Mouse (Mus musculus) midbrain, embryonic 16.5 days (tissue): Measurements from ENCODE around the gene Arhgap44. TPM values are rescaled to one million over a fixed set of nuclear protein-coding genes. Genes with fewer than 3 reads are reported as not detected.

Experiments used
- ATAC-seq: fragments of 200-750 bp; cut with Nextera tagmentation; 2 replicates; pipeline ENCODE4 v1.8.0; 2017; ENCODE audit warnings: moderate TSS enrichment
- H3K27ac ChIP-seq: fragments of 300-500 bp; sonication (generic); 2 replicates; pipeline ENCODE4 v1.5.1; 2014; ENCODE audit warnings: mild to moderate bottlenecking, low read length, mixed read lengths
- H3K27me3 ChIP-seq: fragments of 300-500 bp; sonication (generic); 2 replicates; pipeline ENCODE4 v1.6.1; 2014; ENCODE audit warnings: low read depth, low read length, mixed read lengths; ENCODE audit not compliant: control insufficient read depth, insufficient read depth
- H3K36me3 ChIP-seq: fragments of 300-500 bp; sonication (generic); 2 replicates; pipeline ENCODE4 v1.6.1; 2014; ENCODE audit warnings: mild to moderate bottlenecking, low read length, moderate library complexity, mixed read lengths; ENCODE audit not compliant: control insufficient read depth, insufficient read depth
- H3K4me1 ChIP-seq: fragments of 300-500 bp; sonication (generic); 2 replicates; pipeline ENCODE4 v1.6.1; 2014; ENCODE audit warnings: mild to moderate bottlenecking, low read length, mixed read lengths; ENCODE audit not compliant: control insufficient read depth, insufficient read depth
- H3K4me2 ChIP-seq: fragments of 300-500 bp; sonication (generic); 2 replicates; pipeline ENCODE4 v1.6.1; 2014; ENCODE audit warnings: mild to moderate bottlenecking, low read length, mixed read lengths
- H3K4me3 ChIP-seq: fragments of 300-500 bp; sonication (generic); 2 replicates; pipeline ENCODE4 v1.5.1; 2014; ENCODE audit warnings: low read depth, mild to moderate bottlenecking, low read length, moderate library complexity, mixed read lengths
- H3K9ac ChIP-seq: fragments of 300-500 bp; sonication (generic); 2 replicates; pipeline ENCODE4 v1.6.1; 2014; ENCODE audit warnings: low read depth, low read length, mixed read lengths
- H3K9me3 ChIP-seq: fragments of 300-500 bp; sonication (generic); replicated peaks from 2 replicates; pipeline ENCODE4 v1.6.1; 2014; ENCODE audit warnings: mild to moderate bottlenecking, low read length, mixed read lengths; ENCODE audit not compliant: control insufficient read depth, poor library complexity, severe bottlenecking
- WGBS: fragments of 180-500 bp; shearing (Covaris S2); extraction: QIAGEN DNeasy Blood & Tissue Kit; methylation state at CpG from one replicate; pipeline ENCODE4 v1.1.7; 2014; 5-methylcytosine and 5-hydroxymethylcytosine counted together
- polyA plus RNA-seq: library from polyadenylated mRNA; unstranded; fragments of >200 nt; fragmentation: Nextera tagmentation; extraction: Ambion mirVana; gene quantifications from 2 replicates; pipeline ENCODE4 v1.2.1, GENCODE M21; 2015

Gene Arhgap44
- polyA plus RNA-seq, 1 experiment from 2014 or later: 19.9 TPM

- H3K4me1 ChIP-seq: no peaks in the 10 kb centered on the region
- no peaks in the 10 kb centered on the region for H3K9me3 ChIP-seq
- H3K27ac ChIP-seq: no peak overlapping the region
- no peak overlapping the region for H3K9ac ChIP-seq
- H3K4me2 ChIP-seq: no peak overlapping the region
- WGBS: 91% methylated on average over 12 of the region's 12 CpGs
- no peak overlapping the region for H3K4me3 ChIP-seq
- no peaks in the 10 kb centered on the region for H3K36me3 ChIP-seq
- H3K27me3 ChIP-seq: no peaks in the 10 kb centered on the region
- no peak for ATAC-seq
Measured at GRCm38 (mm10) chr11:65186974-65187373, 24.2 kb upstream of the Arhgap44 start.

DNA sequence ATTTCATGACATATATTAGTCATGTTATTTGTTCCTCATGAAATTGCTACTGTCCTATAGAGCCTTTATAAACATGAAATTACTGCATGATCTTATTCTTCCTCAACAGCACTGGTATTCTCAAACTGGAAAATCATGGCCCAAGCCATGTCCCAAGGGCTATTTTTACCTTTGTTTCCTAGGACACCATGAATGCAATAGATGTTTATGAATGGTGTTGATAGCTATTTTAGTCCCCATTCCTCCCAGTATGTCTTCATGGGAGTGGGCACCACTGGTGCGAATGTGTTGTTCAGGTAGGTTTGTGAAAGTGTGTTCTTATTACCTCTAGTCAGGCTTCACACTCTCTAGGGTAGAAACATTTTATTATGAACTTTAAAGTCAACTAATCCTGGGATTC is 22.4 kb upstream of the Arhgap44 start:
- Histone ChIP-seq H3K9ac (no peak overlapping the region), H3K9me3 (no peaks in the 10 kb centered on the region), H3K27me3 (no peaks in the 10 kb centered on the region), H3K4me3 (no peak overlapping the region), H3K4me1 (no peaks in the 10 kb centered on the region), H3K36me3 (no peaks in the 10 kb centered on the region), H3K27ac (no peak overlapping the region), H3K4me2 (no peak overlapping the region)
- 100% methylated on average over 1 of the region's 1 CpGs for WGBS
- ATAC-seq: no peak

- ATAC-seq: no peak
- no peaks in the 10 kb centered on the region for H3K9me3 ChIP-seq
- WGBS: 89% methylated on average over 4 of the region's 4 CpGs
Measured at GRCm38 (mm10) chr11:65170121-65170750, 7.5 kb upstream of the Arhgap44 start.

GRCm38 (mm10) chr11:65161881-65162766 is 637 bp downstream of the Arhgap44 start:
- Histone ChIP-seq H3K4me1 (peaks cover 13% of the 10 kb centered on the region), H3K9ac (peak overlapping the region; percentile 94), H3K27ac (peak overlapping the region; percentile 79), H3K4me2 (peak overlapping the region; percentile 81), H3K27me3 (no peaks in the 10 kb centered on the region), H3K36me3 (no peaks in the 10 kb centered on the region), H3K4me3 (peak overlapping the region; percentile 85), H3K9me3 (no peaks in the 10 kb centered on the region)
- under 1% methylated on average over 49 of the region's 49 CpGs for WGBS
- ATAC-seq: peak; percentile 87

More at GRCm38 (mm10) chr11:65170121-65170750, 7.5 kb upstream of the Arhgap44 start:
- Histone ChIP-seq H3K36me3 (no peaks in the 10 kb centered on the region), H3K27me3 (no peaks in the 10 kb centered on the region), H3K9ac (no peak overlapping the region), H3K4me2 (no peak overlapping the region), H3K27ac (no peak overlapping the region), H3K4me3 (no peak overlapping the region), H3K4me1 (no peaks in the 10 kb centered on the region)

GRCm38 (mm10) chr11:65160991-65161880 is 1.5 kb downstream of the Arhgap44 start:
- 57% methylated on average over 7 of the region's 7 CpGs for WGBS
- H3K4me1 ChIP-seq: peaks cover 13% of the 10 kb centered on the region
- no peak for ATAC-seq
- no peaks in the 10 kb centered on the region for H3K36me3 ChIP-seq
- no peak overlapping the region for H3K27ac ChIP-seq
- H3K9ac ChIP-seq: peak overlapping the region; percentile 94
- H3K9me3 ChIP-seq: no peaks in the 10 kb centered on the region
- H3K27me3 ChIP-seq: no peaks in the 10 kb centered on the region
- H3K4me3 ChIP-seq: peak overlapping the region; percentile 85
- H3K4me2 ChIP-seq: peak overlapping the region; percentile 81

DNA sequence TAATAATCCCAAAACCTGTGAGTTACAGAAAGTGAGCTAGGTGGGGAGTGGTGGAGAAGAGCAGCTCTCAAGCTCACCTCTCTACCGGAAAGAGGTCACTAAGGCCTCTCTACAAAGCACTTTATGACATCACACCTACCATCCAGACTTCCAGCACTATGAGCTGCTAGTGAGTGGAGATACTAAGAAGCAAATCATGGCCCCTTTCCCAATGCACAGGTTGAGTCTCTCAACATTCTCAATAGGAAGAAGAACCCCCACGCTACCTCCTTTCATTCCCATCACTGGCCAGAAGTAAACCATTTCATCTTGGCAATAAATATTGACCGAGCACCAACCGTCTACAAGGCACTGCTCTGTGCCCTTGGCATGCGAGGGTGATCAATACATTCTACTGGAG is 3.0 kb downstream of the Arhgap44 start, which contains the start of gene 1700086D15Rik:
TSS of gene 1700086D15Rik (minus strand) at position 101 of the 400 bp plus-strand sequence.
- Histone ChIP-seq H3K9ac (no peak within 1 kb of the TSS), H3K4me1 (peaks cover 13% of the 10 kb centered on the region), H3K36me3 (no peaks in the 10 kb centered on the region), H3K9me3 (no peaks in the 10 kb centered on the region), H3K27ac (no peak within 1 kb of the TSS), H3K4me2 (peak within 1 kb of the TSS; percentile 81), H3K4me3 (no peak within 1 kb of the TSS), H3K27me3 (no peaks in the 10 kb centered on the region)
- no peak for ATAC-seq
- 96% methylated on average over 5 of the region's 5 CpGs for WGBS

- Histone ChIP-seq H3K4me3 (no peak overlapping the region), H3K36me3 (no peaks in the 10 kb centered on the region), H3K27me3 (no peaks in the 10 kb centered on the region), H3K4me1 (peaks cover 16% of the 10 kb centered on the region), H3K27ac (no peak overlapping the region), H3K9ac (no peak overlapping the region), H3K4me2 (no peak overlapping the region), H3K9me3 (no peaks in the 10 kb centered on the region)
- no peak for ATAC-seq
- 95% methylated on average over 5 of the region's 5 CpGs for WGBS
Measured at GRCm38 (mm10) chr11:65158658-65158990, 4.1 kb downstream of the Arhgap44 start.

- H3K9me3 ChIP-seq: no peaks in the 10 kb centered on the region
- WGBS: 96% methylated on average over 20 of the region's 20 CpGs
- H3K27ac ChIP-seq: no peak overlapping the region
- H3K4me1 ChIP-seq: peaks cover 16% of the 10 kb centered on the region
- ATAC-seq: no peak
- no peaks in the 10 kb centered on the region for H3K27me3 ChIP-seq
- no peak overlapping the region for H3K4me3 ChIP-seq
- no peak overlapping the region for H3K9ac ChIP-seq
- no peak overlapping the region for H3K4me2 ChIP-seq
- H3K36me3 ChIP-seq: no peaks in the 10 kb centered on the region
Measured at GRCm38 (mm10) chr11:65157966-65158657, 4.6 kb downstream of the Arhgap44 start.
